22 mouse cellular contexts compared by ENCODE assay signal in the genomic region with DNA sequence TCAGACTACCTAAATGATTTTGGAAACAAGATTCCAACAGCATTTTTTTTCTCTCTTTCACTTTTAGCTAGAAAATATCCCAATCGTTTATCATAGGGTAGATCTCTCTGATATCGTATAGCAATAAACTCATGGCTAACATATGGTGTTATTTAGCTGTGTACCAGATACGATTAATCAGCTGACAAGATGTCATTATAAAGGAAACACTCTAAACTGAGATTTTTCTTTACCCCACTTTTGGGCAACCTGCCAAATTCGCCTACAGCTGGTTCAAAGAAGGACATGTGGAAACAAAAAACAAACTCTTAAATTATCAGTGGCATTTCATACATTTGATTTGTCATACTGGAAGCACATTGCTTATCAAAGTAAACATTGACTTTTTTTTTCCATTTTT.
DNase-seq lines count a peak whose midpoint lies in the region; ATAC-seq and TF ChIP-seq lines count a peak whose summit lies in the region.
"Had no signal": no experiment of that assay in that cellular context is flagged by ENCODE, and none has a peak within 500 bp of the region (broad histone marks: within the 10 kb centered on the region; RNA-seq: fewer than 3 reads in every experiment).

No protein-coding gene starts in this region.

- no peak for TF ChIP-seq CTCF in lung, embryonic 14.5 days (IDR thresholded peaks at IDR 0.05; ENCODE audit: low read depth)

- no peak overlapping the region for H3K9ac ChIP-seq in forebrain, embryonic 13.5 days
- no peak overlapping the region for H3K9ac ChIP-seq in forebrain, embryonic 16.5 days (replicated peaks; ENCODE audit: low read depth, low read length)
- no peak overlapping the region for H3K9ac ChIP-seq in lung, embryonic 14.5 days
- H3K9ac ChIP-seq: heart, embryonic 12.5 days; hindbrain, embryonic 13.5 days; intestine, embryonic 15.5 days; kidney, embryonic 15.5 days; limb, embryonic 13.5 days; liver, embryonic 13.5 days; neural tube, embryonic 12.5 days; stomach, embryonic 15.5 days had no signal

- WGBS in forebrain, embryonic 13.5 days = 64% methylated on average over 4 of the region's 4 CpGs
- WGBS in forebrain, embryonic 16.5 days = 58% methylated on average over 4 of the region's 4 CpGs
- WGBS in lung, embryonic 14.5 days = 39% methylated on average over 4 of the region's 4 CpGs

- no peaks in the 10 kb centered on the region for H3K9me3 ChIP-seq in forebrain, embryonic 13.5 days (replicated peaks)
- peaks cover 3% of the 10 kb centered on the region; the same call in 1 of the 2 replicates for H3K9me3 ChIP-seq in forebrain, embryonic 16.5 days (ENCODE audit: control insufficient read depth, low read length)
- H3K9me3 ChIP-seq in lung, embryonic 14.5 days (ENCODE audit: low read depth, low read length) = no peaks in the 10 kb centered on the region
- H3K9me3 ChIP-seq: heart, embryonic 12.5 days; intestine, embryonic 15.5 days; kidney, embryonic 15.5 days; limb, embryonic 13.5 days; liver, embryonic 13.5 days; neural tube, embryonic 12.5 days; stomach, embryonic 15.5 days had no signal

- H3K27me3 ChIP-seq in forebrain, embryonic 13.5 days = no peaks in the 10 kb centered on the region
- H3K27me3 ChIP-seq in forebrain, embryonic 16.5 days (replicated peaks; ENCODE audit: control insufficient read depth, insufficient read depth, low read length) = no peaks in the 10 kb centered on the region
- no peaks in the 10 kb centered on the region for H3K27me3 ChIP-seq in lung, embryonic 14.5 days (ENCODE audit: insufficient read depth, low read length)
- H3K27me3 ChIP-seq: CH12.LX; heart, embryonic 12.5 days; hindbrain, embryonic 13.5 days; intestine, embryonic 15.5 days; kidney, embryonic 15.5 days; limb, embryonic 13.5 days; liver, embryonic 13.5 days; megakaryocyte, embryonic 14.5 days; neural tube, embryonic 12.5 days; stomach, embryonic 15.5 days had no signal

- no peak overlapping the region for H3K4me3 ChIP-seq in forebrain, embryonic 13.5 days
- no peak overlapping the region for H3K4me3 ChIP-seq in forebrain, embryonic 16.5 days (replicated peaks; ENCODE audit: low read length)
- H3K4me3 ChIP-seq in lung, embryonic 14.5 days (ENCODE audit: low read depth, low read length) = no peak overlapping the region
- H3K4me3 ChIP-seq: gastrocnemius, adult 2 months; heart, embryonic 12.5 days; hindbrain, embryonic 13.5 days; intestine, embryonic 15.5 days; kidney, embryonic 15.5 days; limb, embryonic 13.5 days; liver, embryonic 13.5 days; megakaryocyte, embryonic 14.5 days; neural tube, embryonic 12.5 days; stomach, embryonic 15.5 days had no signal

- H3K36me3 ChIP-seq in forebrain, embryonic 13.5 days (ENCODE audit: poor library complexity, severe bottlenecking) = no peaks in the 10 kb centered on the region
- no peaks in the 10 kb centered on the region for H3K36me3 ChIP-seq in forebrain, embryonic 16.5 days (ENCODE audit: control insufficient read depth, insufficient read depth)
- no peaks in the 10 kb centered on the region for H3K36me3 ChIP-seq in lung, embryonic 14.5 days (ENCODE audit: insufficient read depth)
- H3K36me3 ChIP-seq: heart, embryonic 12.5 days; hindbrain, embryonic 13.5 days; intestine, embryonic 15.5 days; kidney, embryonic 15.5 days; limb, embryonic 13.5 days; liver, embryonic 13.5 days; neural tube, embryonic 12.5 days; stomach, embryonic 15.5 days had no signal

- H3K4me2 ChIP-seq in forebrain, embryonic 13.5 days = no peak overlapping the region
- H3K4me2 ChIP-seq in forebrain, embryonic 16.5 days (ENCODE audit: low read length) = no peak overlapping the region
- no peak overlapping the region for H3K4me2 ChIP-seq in lung, embryonic 14.5 days
- H3K4me2 ChIP-seq: heart, embryonic 12.5 days; hindbrain, embryonic 13.5 days; intestine, embryonic 15.5 days; kidney, embryonic 15.5 days; limb, embryonic 13.5 days; liver, embryonic 13.5 days; neural tube, embryonic 12.5 days; stomach, embryonic 15.5 days had no signal

- intact Hi-C loops in gastrocnemius, postnatal 14 days (cut with DNase I; ENCODE audit: low total_unique reads) = no loop called here

- peak; percentile 90 for DNase-seq in lung, embryonic 14.5 days
- DNase-seq in lung, postnatal 10 days = no peak
- DNase-seq in NIH3T3 (ENCODE audit: low read depth) = peak; percentile 7
- DNase-seq in forelimb bud, embryonic 11.5 days (ENCODE audit: low read depth, low spot score) = peak; percentile 18
- DNase-seq in gastrocnemius, postnatal 14 days = no peak
- DNase-seq: cerebellum, adult 8-10 months; gastrocnemius, adult 2 months; heart, adult 11 months; heart, postnatal 14 days; liver, embryonic 13.5 days; lung, postnatal 14 days had no signal

- no peak overlapping the region for H3K27ac ChIP-seq in forebrain, embryonic 13.5 days
- no peak overlapping the region for H3K27ac ChIP-seq in forebrain, embryonic 16.5 days (ENCODE audit: low read length)
- no peak overlapping the region for H3K27ac ChIP-seq in lung, embryonic 14.5 days (ENCODE audit: low read depth)
- H3K27ac ChIP-seq: gastrocnemius, adult 2 months; hindbrain, embryonic 13.5 days; intestine, embryonic 15.5 days; kidney, embryonic 15.5 days; limb, embryonic 13.5 days; liver, embryonic 13.5 days; neural tube, embryonic 12.5 days; stomach, embryonic 15.5 days had no signal

- no peaks in the 10 kb centered on the region for H3K4me1 ChIP-seq in forebrain, embryonic 13.5 days
- no peaks in the 10 kb centered on the region for H3K4me1 ChIP-seq in forebrain, embryonic 16.5 days (replicated peaks; ENCODE audit: control insufficient read depth, insufficient read depth, low read length)
- H3K4me1 ChIP-seq in lung, embryonic 14.5 days (ENCODE audit: insufficient read depth) = no peaks in the 10 kb centered on the region
- H3K4me1 ChIP-seq: heart, embryonic 12.5 days; hindbrain, embryonic 13.5 days; intestine, embryonic 15.5 days; kidney, embryonic 15.5 days; limb, embryonic 13.5 days; liver, embryonic 13.5 days; megakaryocyte, embryonic 14.5 days; neural tube, embryonic 12.5 days; stomach, embryonic 15.5 days had no signal

- ATAC-seq in forebrain, embryonic 13.5 days = peak; percentile 77
- no peak for ATAC-seq in forebrain, embryonic 16.5 days
- ATAC-seq in lung, embryonic 14.5 days (ENCODE audit: insufficient read depth) = peak; percentile 93
- ATAC-seq: intestine, embryonic 15.5 days had no signal

Comparison
In these comparisons a context has a peak if more than half of its experiments do, and no peak if none do; other contexts are left out.
1. DNase-seq: peak in lung, embryonic 14.5 days (single experiment), NIH3T3 (single experiment) and forelimb bud, embryonic 11.5 days (single experiment); none in lung, postnatal 10 days (single experiment) and gastrocnemius, postnatal 14 days (single experiment).